Mouse (Mus musculus): ENCODE measurements around the gene Rbpj.
"Not testable (repeated sequence)": the region's sequence is repeated elsewhere in the genome, so short reads cannot be mapped to it uniquely, and the experiment has no call there.

The Rbpj gene

DNA sequence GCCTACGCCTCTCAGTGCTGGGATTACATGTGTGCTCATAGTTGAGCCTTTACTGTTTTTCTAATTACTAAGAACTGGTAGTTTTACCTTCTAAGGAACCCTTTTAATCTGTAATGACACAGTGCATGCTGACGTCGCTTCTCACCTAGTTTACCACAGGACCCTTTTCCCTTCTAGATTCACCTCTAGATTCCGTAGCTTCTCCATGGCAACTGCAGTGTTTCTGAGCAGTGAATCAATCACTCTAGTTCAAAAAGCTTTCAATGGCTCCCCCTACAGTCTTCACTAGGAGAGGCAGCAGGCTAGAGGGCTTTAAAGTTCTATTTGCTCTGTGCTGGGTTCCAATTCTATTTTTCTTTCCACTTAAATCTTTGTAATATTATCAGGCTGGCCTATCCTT is 128.3 kb downstream of the Rbpj start:
- DNase-seq = no peak

DNA sequence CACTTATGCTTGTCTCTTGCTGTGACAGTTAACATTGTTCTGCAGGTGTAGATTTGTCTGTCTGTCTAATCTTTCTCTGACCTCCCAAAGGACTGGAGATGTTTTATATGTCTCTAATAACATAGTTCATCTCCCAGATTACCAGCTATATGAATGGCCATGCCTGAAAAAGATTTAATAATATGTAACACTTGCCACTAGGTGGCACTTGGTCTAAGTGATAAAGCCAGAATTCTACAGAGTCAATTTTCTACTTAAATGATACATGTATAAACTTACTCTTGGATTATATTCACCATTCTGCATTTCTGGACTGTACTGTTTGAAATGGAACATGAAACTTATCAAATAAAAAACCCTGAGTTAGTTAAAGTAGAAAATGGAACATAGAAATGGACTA is 132.6 kb downstream of the Rbpj start:
- DNase-seq = no peak

DNA sequence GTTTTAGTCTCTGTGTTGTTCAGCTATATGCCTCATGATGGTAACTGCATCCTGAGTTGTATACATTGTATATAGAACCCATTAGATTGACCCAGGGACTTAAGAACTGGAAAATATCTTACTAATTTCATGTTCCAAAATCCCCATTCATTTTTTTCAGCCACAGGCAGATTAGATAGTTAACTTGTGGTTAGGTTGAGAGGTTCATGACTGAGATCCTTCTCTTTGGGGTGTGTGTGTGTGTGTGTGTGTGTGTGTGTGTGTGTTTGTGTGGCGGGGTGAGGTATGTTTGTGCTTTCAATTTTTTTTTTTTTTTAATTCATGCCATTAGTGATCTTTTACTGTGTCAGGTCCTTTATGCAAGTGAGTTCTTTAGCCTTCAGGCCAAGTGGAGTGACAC is 133.2 kb downstream of the Rbpj start:
- no peak for DNase-seq

DNA sequence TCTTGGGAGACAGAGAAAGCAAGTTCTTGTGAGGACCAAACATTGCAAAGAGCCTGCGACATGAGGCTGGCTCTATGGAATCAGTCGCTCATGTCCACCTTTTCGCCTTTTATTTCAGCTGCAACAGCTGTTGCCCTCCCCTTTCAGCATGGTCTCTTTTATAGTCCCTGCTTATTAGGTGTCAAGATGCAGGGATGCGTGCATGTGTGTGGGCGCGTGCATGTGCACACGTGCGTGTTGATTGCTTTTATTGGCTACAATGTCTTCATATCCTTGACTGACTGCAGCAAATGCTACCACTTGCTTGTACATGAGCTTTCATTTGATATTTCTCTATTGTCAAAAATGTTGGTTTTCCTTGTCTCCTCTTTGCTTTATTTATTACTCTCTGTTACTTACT is 136.2 kb downstream of the Rbpj start:
- no peak for DNase-seq

- no peak for DNase-seq
Observed at GRCm38 (mm10) chr5:53605450-53605849, 139.5 kb downstream of the Rbpj start.

GRCm38 (mm10) chr5:53607230-53607996 is 141.5 kb downstream of the Rbpj start:
- DNase-seq = no peak

GRCm38 (mm10) chr5:53618844-53619243 is 152.9 kb downstream of the Rbpj start:
- no peak for DNase-seq

DNA sequence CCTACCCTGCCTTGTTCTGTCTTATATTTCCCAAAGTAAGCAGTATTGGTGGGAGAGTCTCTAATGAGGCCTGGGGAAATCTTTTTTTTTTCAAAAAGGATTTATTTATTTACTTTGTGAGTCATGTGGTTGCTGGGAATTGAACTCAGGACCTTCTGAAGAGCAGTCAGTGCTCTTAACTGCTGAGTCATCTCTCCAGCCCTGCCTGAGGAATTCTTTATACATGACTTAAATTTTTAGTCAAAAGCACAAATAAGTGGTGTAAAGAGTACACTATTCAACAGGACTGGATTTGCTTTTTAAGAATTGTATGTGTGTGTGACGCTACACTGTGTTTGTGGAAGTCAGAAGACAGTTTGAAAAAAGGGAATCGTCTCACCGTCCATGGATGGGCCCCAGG is 166.1 kb downstream of the Rbpj start:
- DNase-seq = no peak

GRCm38 (mm10) chr5:53636795-53637194 is 170.8 kb downstream of the Rbpj start:
- no peak for DNase-seq

- no peak for DNase-seq
Observed at GRCm38 (mm10) chr5:53637206-53637605, 171.3 kb downstream of the Rbpj start.

GRCm38 (mm10) chr5:53638647-53639046 is 172.7 kb downstream of the Rbpj start:
- DNase-seq = no peak

GRCm38 (mm10) chr5:53646669-53647068 is 180.7 kb downstream of the Rbpj start:
- no peak for DNase-seq

DNA sequence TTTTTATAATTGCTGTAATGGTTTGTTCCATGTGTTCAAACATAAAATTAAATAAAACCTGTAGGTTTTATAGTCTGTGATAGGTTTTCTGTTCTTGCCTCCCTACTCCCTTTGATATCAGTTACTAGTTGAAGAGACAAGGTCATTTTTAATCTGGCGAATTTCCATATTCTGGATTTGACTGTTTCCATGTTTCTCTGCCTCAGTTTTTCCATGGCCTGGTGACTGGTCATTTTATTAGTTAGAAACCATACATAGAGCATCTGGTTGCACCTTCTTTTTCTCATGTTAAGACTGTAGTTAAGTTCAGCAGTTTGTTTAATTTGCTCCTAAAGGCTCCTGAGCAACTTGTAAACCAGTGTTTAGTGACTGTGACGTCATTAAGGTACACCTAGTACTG is 181.4 kb downstream of the Rbpj start:
- no peak for DNase-seq

DNA sequence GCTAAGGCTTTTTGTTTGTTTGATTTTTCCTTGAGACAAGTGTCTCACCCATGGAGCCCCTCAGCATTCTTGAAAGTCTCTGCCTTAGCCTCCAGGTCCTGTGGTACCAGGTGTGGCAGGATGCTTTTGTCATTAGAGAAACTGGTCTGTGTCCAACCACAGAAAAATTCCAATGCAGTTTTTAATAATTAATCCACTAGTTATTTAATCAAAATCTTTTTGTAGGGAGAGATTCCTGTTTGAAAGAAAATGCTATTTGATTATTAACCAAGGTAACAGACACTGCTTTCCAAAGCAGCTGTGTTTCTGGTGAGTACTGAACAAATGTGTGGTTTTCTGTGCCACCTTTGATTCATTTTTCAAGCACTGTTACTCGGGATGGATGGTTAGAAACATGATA is 190.6 kb downstream of the Rbpj start:
- DNase-seq = no peak

DNA sequence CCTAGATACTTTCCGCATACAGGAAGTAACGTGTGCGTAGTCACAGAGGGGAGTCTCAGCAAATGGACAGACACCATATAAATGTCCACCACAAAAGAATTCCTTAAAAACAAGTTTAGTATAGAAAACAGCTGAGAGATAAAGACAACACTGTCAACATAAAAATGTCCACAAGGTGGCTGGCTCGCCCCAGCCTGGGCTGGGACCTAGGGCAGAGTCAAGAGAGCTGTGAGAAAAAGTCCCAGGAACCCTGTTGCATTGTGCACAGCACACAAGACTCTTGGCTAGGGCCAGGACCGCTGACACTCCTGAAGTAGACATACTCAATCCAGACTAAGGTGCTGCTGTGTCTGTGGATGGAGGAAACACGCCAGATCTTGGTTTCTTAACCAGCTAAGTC is 192.0 kb downstream of the Rbpj start:
- DNase-seq = no peak

- no peak for DNase-seq
Observed at GRCm38 (mm10) chr5:53661508-53661907, 195.6 kb downstream of the Rbpj start.

- no peak for DNase-seq
Observed at GRCm38 (mm10) chr5:53662413-53662812, 196.5 kb downstream of the Rbpj start.

- DNase-seq = no peak
Observed at GRCm38 (mm10) chr5:53663665-53664064, 197.7 kb downstream of the Rbpj start.

DNA sequence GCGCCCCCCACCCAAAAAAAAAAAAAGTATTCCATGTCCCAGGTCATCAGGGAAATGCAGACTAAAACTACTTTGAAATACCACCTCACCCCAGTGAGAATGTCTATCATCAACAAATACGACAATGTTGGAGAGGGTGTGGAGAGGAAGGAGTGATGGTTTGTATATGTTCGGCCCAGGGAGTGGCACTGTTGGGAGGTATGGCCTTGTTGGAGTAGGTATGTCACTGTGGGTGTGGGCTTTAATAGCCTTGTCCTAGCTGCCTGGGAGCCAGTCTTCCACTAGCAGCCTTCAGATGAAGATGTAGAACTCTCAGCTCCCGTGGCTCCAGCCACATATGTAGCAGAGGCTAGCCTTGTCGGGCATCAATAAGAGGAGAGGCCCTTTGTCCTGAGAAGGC is 202.1 kb downstream of the Rbpj start:
- DNase-seq = no peak

DNA sequence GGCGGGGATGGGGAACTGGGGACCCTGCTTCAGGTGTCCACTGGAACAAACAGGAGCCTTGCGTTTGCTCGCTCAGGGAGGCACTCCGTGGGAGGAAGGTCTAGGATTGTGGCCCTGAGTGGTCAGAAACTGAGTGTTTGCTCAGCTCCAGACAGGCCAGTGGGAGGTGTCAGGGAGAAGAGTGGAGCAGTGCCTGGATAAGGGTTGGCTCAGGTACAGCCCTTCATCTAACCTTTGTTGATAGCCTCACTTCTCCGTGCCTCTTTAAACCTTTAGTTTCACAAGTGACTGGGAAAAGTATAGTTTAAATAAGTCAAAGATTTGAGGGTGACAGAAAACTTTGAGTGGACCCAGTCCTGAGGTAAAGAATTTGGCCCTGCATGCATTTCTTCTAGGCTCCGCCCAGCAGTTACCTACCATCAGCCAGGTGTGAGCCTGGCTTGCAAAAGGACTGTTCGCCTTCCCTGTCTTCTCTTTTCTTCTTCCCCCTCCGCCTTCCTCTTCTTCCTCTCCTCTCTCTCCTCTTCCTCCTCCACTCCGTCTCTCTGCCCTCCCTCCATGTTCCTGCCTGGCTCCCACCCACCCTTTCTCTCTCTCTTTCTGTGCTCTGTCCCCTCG is 204.5 kb downstream of the Rbpj start:
- DNase-seq = no peak

DNA sequence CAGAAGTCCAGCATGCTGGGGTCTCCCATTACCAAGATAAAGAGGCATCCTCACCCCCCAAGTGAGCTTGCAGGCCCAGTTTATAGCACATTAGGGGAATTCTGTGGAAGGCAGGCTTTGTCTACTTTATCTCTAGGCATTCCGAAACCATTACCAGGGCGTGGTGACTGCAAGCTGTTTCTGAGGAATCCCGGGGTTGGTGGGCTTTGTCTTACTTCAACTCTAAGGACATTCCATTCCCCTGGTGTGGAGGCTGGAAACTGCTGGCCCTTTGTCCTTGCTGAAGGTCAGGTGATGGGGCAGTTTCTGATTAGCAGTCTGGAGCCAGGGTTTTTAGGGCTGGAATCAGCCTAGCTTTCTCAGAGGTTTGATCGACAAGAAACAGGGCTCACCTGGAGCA is 205.6 kb downstream of the Rbpj start:
- DNase-seq = no peak

DNA sequence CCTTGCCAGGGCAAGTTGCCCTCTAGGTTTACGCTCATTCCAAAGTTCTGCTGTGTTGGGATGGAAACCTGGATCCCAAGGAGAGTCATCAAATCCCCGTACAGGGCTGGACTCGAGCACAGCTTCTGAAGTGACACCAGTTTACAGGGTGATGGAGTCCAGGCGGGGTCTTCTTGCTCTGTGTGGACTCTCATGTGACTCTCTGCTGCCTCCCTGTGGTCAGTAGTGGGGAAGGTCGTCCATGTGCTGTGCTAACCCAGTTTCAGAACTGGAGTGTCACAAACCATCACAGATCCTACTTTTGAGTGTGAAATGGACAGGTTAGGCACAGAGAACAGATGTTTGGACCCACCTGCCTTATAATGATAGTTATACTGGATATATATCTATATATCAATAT is 206.4 kb downstream of the Rbpj start:
- DNase-seq = peak; percentile 44

DNA sequence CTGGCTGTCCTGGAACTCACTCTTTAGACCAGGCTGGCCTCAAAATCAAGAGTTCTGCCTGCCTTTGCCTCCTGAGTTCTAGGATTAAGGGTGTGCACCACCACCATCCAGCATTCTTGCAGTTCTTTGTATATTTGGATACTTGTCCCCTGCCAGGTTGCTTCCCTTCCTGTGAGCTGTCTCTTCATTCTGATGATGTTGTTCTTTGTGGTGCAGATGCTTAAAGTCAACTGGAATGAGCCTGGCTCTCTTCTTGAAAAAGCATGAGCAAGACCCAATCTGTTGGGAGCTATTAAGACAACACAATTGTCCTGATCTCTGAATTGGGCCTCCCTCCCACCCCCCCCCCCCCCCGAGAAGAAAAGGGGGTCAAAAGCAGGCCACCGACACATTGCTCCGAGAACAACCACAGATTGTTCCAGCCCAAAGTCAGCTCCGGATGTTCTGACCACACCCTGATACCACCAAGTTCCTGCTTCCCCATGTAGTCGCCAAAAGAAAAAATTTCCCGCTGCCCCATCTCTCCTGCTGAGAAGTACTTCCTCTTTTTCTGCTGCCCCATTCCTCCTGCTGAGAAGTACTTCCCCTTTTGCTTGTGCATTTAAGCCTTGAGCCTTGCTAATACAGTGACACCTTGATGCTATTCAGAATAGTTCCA is 207.7 kb downstream of the Rbpj start:
- not testable (repeated sequence) for DNase-seq

GRCm38 (mm10) chr5:53676671-53677070 is 210.7 kb downstream of the Rbpj start:
- DNase-seq = no peak

Data from layer of hippocampus, adult 9-11 months (tissue).